Mouse (Mus musculus) B cell, adult 62 days (primary cell): ENCODE measurements around the gene Foxk1. TPM values are rescaled to one million over a fixed set of nuclear protein-coding genes. Genes with fewer than 3 reads are reported as not detected.

Experiments
- total RNA-seq: library from RNA; stranded (reverse); gene quantifications from 4 replicates; pipeline ENCODE4 v1.2.4, GENCODE M21; 2023

Foxk1 gene
- 67.2 to 78.2 TPM (median 72.9 TPM) in 4 replicates for total RNA-seq

DNA sequence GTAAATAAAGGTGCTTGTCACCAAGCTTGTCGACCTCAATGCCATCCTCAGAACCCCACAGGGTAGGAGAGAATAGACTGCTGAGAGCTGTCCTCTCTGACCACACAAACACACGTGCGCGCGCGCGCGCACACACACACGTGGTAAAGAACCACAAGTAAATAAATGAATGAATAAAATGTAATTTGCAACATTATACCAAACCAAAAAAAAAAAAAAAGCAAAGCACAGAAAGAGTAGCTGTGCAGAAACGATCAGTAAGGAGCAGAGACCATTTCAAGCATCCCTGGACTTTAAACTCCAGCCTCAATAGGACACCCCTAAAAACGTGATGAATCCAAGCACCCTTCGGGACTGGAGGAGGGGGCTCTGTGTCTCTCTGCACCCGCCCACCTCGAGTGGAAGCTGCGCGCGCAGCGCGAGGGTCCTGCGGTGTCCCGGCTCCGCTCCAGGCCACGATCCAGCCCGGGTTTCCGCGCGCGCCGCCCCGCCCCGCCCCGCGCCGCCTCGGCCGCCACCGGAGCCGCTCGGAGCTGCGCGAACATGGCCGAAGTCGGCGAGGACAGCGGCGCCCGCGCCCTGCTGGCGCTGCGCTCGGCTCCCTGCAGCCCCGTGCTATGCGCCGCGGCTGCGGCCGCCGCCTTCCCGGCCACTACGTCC is at the start of gene Foxk1:
TSS of gene Foxk1 (plus strand) at position 517 of the 660 bp plus-strand sequence.

DNA sequence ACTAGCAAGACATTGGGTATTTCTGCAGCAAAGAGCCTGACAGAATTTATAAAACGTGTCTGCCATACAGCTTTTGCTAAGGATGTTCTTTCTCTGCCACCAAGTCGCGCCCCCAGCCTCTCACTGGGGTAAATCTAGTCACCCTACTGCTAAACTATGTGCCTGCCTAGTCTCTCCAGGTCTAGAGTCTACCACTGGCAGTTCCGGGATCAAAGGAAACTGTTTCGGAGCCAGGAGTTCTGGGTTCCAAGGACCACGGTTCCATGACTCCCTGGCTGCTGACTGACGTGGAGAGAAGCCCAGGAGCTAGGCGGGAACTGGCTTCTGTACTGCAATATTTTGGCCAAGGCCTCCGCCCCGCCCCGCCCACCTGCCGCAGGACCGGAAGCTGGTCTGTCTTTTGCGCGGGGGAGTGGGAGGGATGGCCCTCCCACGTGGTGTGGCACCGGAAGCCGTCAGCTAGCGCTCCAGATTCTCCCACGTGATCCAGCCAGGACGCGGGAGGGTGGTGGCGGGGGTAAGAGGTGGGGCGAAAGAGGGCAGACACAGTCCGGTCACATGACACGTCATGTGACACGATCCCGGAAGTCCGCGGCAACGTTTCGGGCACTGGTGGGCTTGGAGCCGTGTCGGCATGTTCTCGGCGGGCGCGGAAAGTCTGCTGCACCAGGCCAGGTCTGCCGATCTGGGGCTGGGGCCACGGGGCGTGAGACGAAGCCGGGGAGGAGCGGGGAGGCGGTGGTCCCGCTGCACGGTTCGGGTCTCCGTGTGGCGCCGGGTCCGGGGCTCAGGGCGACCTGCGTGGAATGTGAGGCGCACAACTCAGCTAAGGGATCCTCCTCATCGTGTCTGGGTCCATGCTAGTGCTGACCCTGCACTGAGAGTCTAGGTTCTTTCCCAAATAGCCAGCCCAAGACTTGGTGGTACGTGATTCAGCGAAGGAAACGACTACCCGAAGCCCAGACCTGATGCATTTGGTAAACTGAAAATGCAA is 62.5 kb downstream of the Foxk1 start, which contains the start of gene Ap5z1:
TSS of gene Ap5z1 (plus strand) at position 484 of the 994 bp plus-strand sequence.

Other genes with a start within 250 kb of the Foxk1 start
- 39.2 to 52.4 TPM (median 41.2 TPM) in 4 replicates for gene Ap5z1, start 62.4 kb downstream of the Foxk1 start, total RNA-seq
- gene Papolb, start 128.6 kb downstream of the Foxk1 start, total RNA-seq = not detected in 4 replicates
- gene Radil, start 149.6 kb downstream of the Foxk1 start, total RNA-seq = not detected in 4 replicates
- gene Mmd2, start 207.3 kb downstream of the Foxk1 start, total RNA-seq = not detected in 4 replicates
- gene Wipi2, start 226.2 kb downstream of the Foxk1 start, total RNA-seq = 66.7 to 71.1 TPM (median 68.7 TPM) in 4 replicates